Mouse (Mus musculus): ENCODE data around the gene Mbd4. TPM values are rescaled to one million over a fixed set of nuclear protein-coding genes. Genes with fewer than 3 reads are reported as not detected.

Mbd4 gene
- polyA plus RNA-seq (2015; fragmentation: Nextera tagmentation; extraction: Ambion mirVana), result 8.9 and 10.1 TPM in 2 replicates

DNA sequence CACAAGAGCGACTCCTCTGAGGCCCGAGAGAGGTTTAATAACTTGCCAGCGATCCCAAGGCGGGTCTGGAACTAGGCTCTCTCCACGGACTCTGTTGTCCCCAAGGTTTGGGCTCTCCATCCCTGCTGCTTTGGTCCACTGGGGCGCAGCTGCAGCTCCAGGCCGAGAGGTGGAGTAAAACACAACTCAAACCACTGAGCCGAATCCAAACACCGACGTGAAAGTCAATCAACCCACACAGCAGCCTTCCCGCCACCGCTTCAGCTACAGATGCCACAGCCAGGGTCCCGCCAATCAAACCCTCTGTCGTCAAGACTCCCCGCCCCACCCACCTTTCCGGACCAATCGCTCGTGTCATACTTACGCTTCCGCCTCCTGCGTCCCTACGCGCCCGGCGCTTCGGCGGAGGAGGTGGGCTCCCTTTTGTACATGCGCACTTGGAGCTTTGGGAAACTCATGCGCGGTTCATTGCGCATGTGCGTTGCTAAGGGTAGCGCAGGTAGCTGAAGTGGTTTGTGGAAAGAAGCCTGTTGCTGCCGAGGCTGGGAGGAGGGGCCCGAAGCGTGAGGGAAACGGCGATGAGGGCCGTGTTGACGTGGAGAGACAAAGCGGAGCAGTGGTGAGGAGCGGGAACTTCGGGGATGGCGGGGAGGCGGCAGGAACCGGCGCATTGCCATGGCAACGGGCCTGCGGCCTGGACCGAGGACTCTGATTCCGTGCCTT, at the start of gene Mbd4, which contains the start of gene Ift122:
TSS of gene Mbd4 (minus strand) at position 281 of the 723 bp plus-strand sequence.
TSS of gene Ift122 (plus strand) at position 380 of the 723 bp plus-strand sequence.
- H3K9me3 ChIP-seq (replicated peaks; ENCODE audit: control insufficient read depth, low read length, poor library complexity, severe bottlenecking), result no peaks in the 10 kb centered on the region
- ATAC-seq, result peak; percentile 99
- H3K9ac ChIP-seq (ENCODE audit: low read depth, low read length), result peak within 1 kb of the TSS; percentile 66
- H3K4me3 ChIP-seq (ENCODE audit: low read depth, low read length), result peak within 1 kb of the TSS; percentile 69
- WGBS, result under 1% methylated on average over 51 of the region's 51 CpGs
- no peaks in the 10 kb centered on the region for H3K27me3 ChIP-seq (ENCODE audit: control insufficient read depth, insufficient read depth, low read depth, low read length)
- H3K36me3 ChIP-seq (ENCODE audit: control insufficient read depth, insufficient read depth, low read length), result no peaks in the 10 kb centered on the region
- peak within 1 kb of the TSS; percentile 60 for H3K4me2 ChIP-seq (ENCODE audit: low read length)
- H3K4me1 ChIP-seq (ENCODE audit: control insufficient read depth, insufficient read depth, low read length), result peaks cover 11% of the 10 kb centered on the region
- peak within 1 kb of the TSS; percentile 88 for H3K27ac ChIP-seq (ENCODE audit: low read length)

- no peaks in the 10 kb centered on the region for H3K27me3 ChIP-seq (ENCODE audit: control insufficient read depth, insufficient read depth, low read depth, low read length)
- H3K9me3 ChIP-seq (replicated peaks; ENCODE audit: control insufficient read depth, low read length, poor library complexity, severe bottlenecking), result no peaks in the 10 kb centered on the region
- ATAC-seq, result no peak
- H3K4me2 ChIP-seq (ENCODE audit: low read length), result no peak overlapping the region
- H3K36me3 ChIP-seq (ENCODE audit: control insufficient read depth, insufficient read depth, low read length), result peaks cover 3% of the 10 kb centered on the region
- no peak overlapping the region for H3K9ac ChIP-seq (ENCODE audit: low read depth, low read length)
- H3K4me3 ChIP-seq (ENCODE audit: low read depth, low read length), result no peak overlapping the region
- 72% methylated on average over 3 of the region's 3 CpGs for WGBS
- H3K27ac ChIP-seq (ENCODE audit: low read length), result no peak overlapping the region
- no peaks in the 10 kb centered on the region for H3K4me1 ChIP-seq (ENCODE audit: control insufficient read depth, insufficient read depth, low read length)
These were observed 49.4 kb upstream of the Mbd4 start for GRCm38 (mm10) chr6:115902545-115902944.

DNA sequence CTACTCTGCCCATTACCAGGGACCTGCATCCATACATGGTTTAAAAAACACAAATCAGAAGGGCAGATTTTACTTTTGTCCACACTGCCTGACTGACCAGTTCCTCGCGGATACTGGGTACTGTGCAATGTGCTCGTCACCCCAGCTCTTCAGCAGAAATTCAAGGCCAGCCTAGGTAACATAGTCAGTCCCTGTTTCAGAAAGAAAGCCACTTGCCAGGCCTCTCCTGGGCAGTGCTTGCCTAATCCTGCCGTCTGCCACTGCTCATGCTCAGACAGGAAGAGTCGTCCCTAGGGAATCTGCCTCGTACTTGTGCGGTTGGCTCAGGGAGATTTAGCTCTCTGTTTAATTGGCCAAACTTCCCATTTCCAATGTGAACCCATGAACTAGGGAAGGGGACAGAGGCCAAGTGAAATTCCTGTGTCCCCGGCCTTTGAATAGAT, 48.3 kb upstream of the Mbd4 start:
- no peaks in the 10 kb centered on the region for H3K27me3 ChIP-seq (ENCODE audit: control insufficient read depth, insufficient read depth, low read depth, low read length)
- no peak for ATAC-seq
- H3K4me1 ChIP-seq (ENCODE audit: control insufficient read depth, insufficient read depth, low read length), result no peaks in the 10 kb centered on the region
- WGBS, result 69% methylated on average over 8 of the region's 8 CpGs
- H3K36me3 ChIP-seq (ENCODE audit: control insufficient read depth, insufficient read depth, low read length), result peaks cover 2% of the 10 kb centered on the region
- H3K9ac ChIP-seq (ENCODE audit: low read depth, low read length), result no peak overlapping the region
- no peaks in the 10 kb centered on the region for H3K9me3 ChIP-seq (replicated peaks; ENCODE audit: control insufficient read depth, low read length, poor library complexity, severe bottlenecking)
- H3K4me2 ChIP-seq (ENCODE audit: low read length), result no peak overlapping the region
- H3K27ac ChIP-seq (ENCODE audit: low read length), result no peak overlapping the region
- H3K4me3 ChIP-seq (ENCODE audit: low read depth, low read length), result no peak overlapping the region

DNA sequence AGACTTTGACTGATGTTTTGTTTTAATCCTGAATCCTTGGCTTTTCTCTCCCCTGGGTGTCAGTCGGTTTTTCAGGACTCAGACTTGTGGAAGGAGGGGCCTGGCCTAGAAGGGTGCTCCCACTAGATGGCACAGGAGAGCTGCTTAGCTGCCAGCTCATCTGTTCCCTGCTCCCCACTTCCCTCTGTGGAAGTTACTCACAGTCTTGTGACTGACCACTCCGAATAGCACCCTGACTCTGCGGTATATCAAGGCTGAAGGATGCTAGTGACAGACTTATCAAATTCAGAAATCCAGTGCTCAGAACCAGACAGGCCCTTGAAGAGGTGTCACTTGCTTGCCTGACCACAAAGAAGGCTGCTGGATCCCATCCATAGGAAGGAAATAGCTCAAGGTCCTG, 47.9 kb upstream of the Mbd4 start:
- Histone ChIP-seq H3K27me3 (ENCODE audit: control insufficient read depth, insufficient read depth, low read depth, low read length) (no peaks in the 10 kb centered on the region), H3K4me2 (ENCODE audit: low read length) (no peak overlapping the region), H3K27ac (ENCODE audit: low read length) (no peak overlapping the region), H3K9me3 (replicated peaks; ENCODE audit: control insufficient read depth, low read length, poor library complexity, severe bottlenecking) (no peaks in the 10 kb centered on the region), H3K36me3 (ENCODE audit: control insufficient read depth, insufficient read depth, low read length) (no peaks in the 10 kb centered on the region; the same call in 1 of the 2 replicates), H3K4me1 (ENCODE audit: control insufficient read depth, insufficient read depth, low read length) (no peaks in the 10 kb centered on the region), H3K4me3 (ENCODE audit: low read depth, low read length) (no peak overlapping the region), H3K9ac (ENCODE audit: low read depth, low read length) (no peak overlapping the region)
- peak; percentile 77 for ATAC-seq
- WGBS, result 25% methylated on average over 3 of the region's 3 CpGs

- ATAC-seq, result no peak
These were observed 44.9 kb upstream of the Mbd4 start for GRCm38 (mm10) chr6:115897926-115898520.

GRCm38 (mm10) chr6:115897117-115897516, 43.9 kb upstream of the Mbd4 start:
- no peaks in the 10 kb centered on the region; the same call in 1 of the 2 replicates for H3K4me1 ChIP-seq (ENCODE audit: control insufficient read depth, insufficient read depth, low read length)
- H3K9me3 ChIP-seq (replicated peaks; ENCODE audit: control insufficient read depth, low read length, poor library complexity, severe bottlenecking), result no peaks in the 10 kb centered on the region
- no peak overlapping the region for H3K27ac ChIP-seq (ENCODE audit: low read length)
- ATAC-seq, result no peak
- no peak overlapping the region for H3K4me2 ChIP-seq (ENCODE audit: low read length)
- H3K27me3 ChIP-seq (ENCODE audit: control insufficient read depth, insufficient read depth, low read depth, low read length), result no peaks in the 10 kb centered on the region
- 81% methylated on average over 4 of the region's 4 CpGs for WGBS
- no peak overlapping the region for H3K9ac ChIP-seq (ENCODE audit: low read depth, low read length)
- no peak overlapping the region for H3K4me3 ChIP-seq (ENCODE audit: low read depth, low read length)
- H3K36me3 ChIP-seq (ENCODE audit: control insufficient read depth, insufficient read depth, low read length), result peaks cover 7% of the 10 kb centered on the region; the same call in 1 of the 2 replicates

More at GRCm38 (mm10) chr6:115897926-115898520, 44.9 kb upstream of the Mbd4 start:
- H3K27ac ChIP-seq (ENCODE audit: low read length), result no peak overlapping the region
- H3K27me3 ChIP-seq (ENCODE audit: control insufficient read depth, insufficient read depth, low read depth, low read length), result no peaks in the 10 kb centered on the region
- H3K36me3 ChIP-seq (ENCODE audit: control insufficient read depth, insufficient read depth, low read length), result peaks cover 7% of the 10 kb centered on the region; the same call in 1 of the 2 replicates
- H3K4me1 ChIP-seq (ENCODE audit: control insufficient read depth, insufficient read depth, low read length), result no peaks in the 10 kb centered on the region
- no peaks in the 10 kb centered on the region for H3K9me3 ChIP-seq (replicated peaks; ENCODE audit: control insufficient read depth, low read length, poor library complexity, severe bottlenecking)
- H3K4me3 ChIP-seq (ENCODE audit: low read depth, low read length), result no peak overlapping the region
- 90% methylated on average over 7 of the region's 7 CpGs for WGBS
- H3K9ac ChIP-seq (ENCODE audit: low read depth, low read length), result no peak overlapping the region
- no peak overlapping the region for H3K4me2 ChIP-seq (ENCODE audit: low read length)

DNA sequence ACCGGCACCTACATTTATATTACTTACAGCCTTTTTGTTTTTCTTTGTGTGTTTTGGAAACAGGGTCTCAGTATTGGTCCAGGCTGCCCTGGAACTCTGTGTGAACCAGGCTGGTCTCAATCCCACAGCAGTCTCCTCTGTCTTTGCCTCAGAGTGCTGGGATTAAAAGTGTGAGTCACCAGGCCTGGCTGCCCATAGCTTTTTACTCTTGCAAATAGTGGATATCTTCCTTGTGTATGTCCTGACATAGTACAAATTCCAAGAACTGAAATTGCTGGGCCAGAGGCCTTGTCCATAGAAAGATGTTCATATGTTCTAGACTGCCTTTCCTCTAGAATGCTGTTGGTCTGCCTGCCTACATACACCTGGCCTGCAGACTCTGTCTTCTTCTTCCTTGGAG, 43.2 kb upstream of the Mbd4 start:
- 45% methylated on average over 1 of the region's 1 CpGs for WGBS
- no peak overlapping the region for H3K27ac ChIP-seq (ENCODE audit: low read length)
- no peak overlapping the region for H3K9ac ChIP-seq (ENCODE audit: low read depth, low read length)
- ATAC-seq, result no peak
- H3K4me1 ChIP-seq (ENCODE audit: control insufficient read depth, insufficient read depth, low read length), result peaks cover 7% of the 10 kb centered on the region; the same call in 1 of the 2 replicates
- no peak overlapping the region for H3K4me2 ChIP-seq (ENCODE audit: low read length)
- no peaks in the 10 kb centered on the region for H3K27me3 ChIP-seq (ENCODE audit: control insufficient read depth, insufficient read depth, low read depth, low read length)
- H3K4me3 ChIP-seq (ENCODE audit: low read depth, low read length), result no peak overlapping the region
- H3K9me3 ChIP-seq (replicated peaks; ENCODE audit: control insufficient read depth, low read length, poor library complexity, severe bottlenecking), result no peaks in the 10 kb centered on the region
- H3K36me3 ChIP-seq (ENCODE audit: control insufficient read depth, insufficient read depth, low read length), result peaks cover 7% of the 10 kb centered on the region; the same call in 1 of the 2 replicates

- no peak overlapping the region for H3K9ac ChIP-seq (ENCODE audit: low read depth, low read length)
- H3K4me1 ChIP-seq (ENCODE audit: control insufficient read depth, insufficient read depth, low read length), result peaks cover 16% of the 10 kb centered on the region
- H3K4me2 ChIP-seq (ENCODE audit: low read length), result no peak overlapping the region
- no peak overlapping the region for H3K4me3 ChIP-seq (ENCODE audit: low read depth, low read length)
- no peaks in the 10 kb centered on the region for H3K9me3 ChIP-seq (replicated peaks; ENCODE audit: control insufficient read depth, low read length, poor library complexity, severe bottlenecking)
- H3K27me3 ChIP-seq (ENCODE audit: control insufficient read depth, insufficient read depth, low read depth, low read length), result no peaks in the 10 kb centered on the region
- H3K27ac ChIP-seq (ENCODE audit: low read length), result no peak overlapping the region; the same call in 1 of the 2 replicates
- peaks cover 22% of the 10 kb centered on the region for H3K36me3 ChIP-seq (ENCODE audit: control insufficient read depth, insufficient read depth, low read length)
- no peak for ATAC-seq
- WGBS, result 61% methylated on average over 3 of the region's 3 CpGs
These were observed 39.2 kb upstream of the Mbd4 start for GRCm38 (mm10) chr6:115892363-115892762.
